Mouse (Mus musculus): ENCODE results near the gene Trim31. TPM values are rescaled to one million over a fixed set of nuclear protein-coding genes. Genes with fewer than 3 reads are reported as not detected.

The Trim31 gene
- polyA plus RNA-seq, 1 experiment from 2014 or later, result 56.2 TPM

DNA sequence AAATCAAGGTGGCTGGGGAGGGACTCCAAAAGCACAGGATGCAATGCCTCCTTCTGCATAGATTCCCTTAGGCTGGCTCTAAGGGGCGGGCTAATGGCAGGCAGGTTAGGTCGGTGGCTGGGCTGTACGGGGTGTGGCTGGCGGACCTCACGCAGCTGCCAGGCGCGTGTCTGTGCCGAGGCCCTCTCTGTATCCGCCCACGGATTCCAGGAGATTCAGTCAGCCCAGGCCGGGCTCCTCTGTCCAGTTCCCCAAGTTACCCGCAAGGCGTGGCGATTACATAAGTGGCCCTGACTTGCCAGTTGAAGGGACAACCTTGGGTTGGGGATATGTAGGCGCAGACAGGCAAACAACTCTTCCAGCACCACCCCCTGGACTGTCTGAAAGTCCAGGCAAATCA is 22.3 kb downstream of the Trim31 start:
- WGBS, result 27% methylated on average over 15 of the region's 15 CpGs
- TF ChIP-seq CTCF (IDR thresholded peaks at IDR 0.05; ENCODE audit: low read depth), result no peak
- Histone ChIP-seq H3K9me3 (ENCODE audit: control insufficient read depth) (no peaks in the 10 kb centered on the region), H3K4me3 (ENCODE audit: low read depth, low read length) (no peak overlapping the region), H3K4me1 (replicated peaks; ENCODE audit: control insufficient read depth, insufficient read depth, low read length) (no peaks in the 10 kb centered on the region), H3K27ac (ENCODE audit: low read depth, low read length) (no peak overlapping the region), H3K27me3 (replicated peaks; ENCODE audit: control insufficient read depth, insufficient read depth, low read length) (no peaks in the 10 kb centered on the region), H3K9ac (ENCODE audit: low read depth, low read length) (no peak overlapping the region), H3K4me2 (replicated peaks; ENCODE audit: low read depth) (peak overlapping the region; percentile 35), H3K36me3 (ENCODE audit: control insufficient read depth, insufficient read depth) (no peaks in the 10 kb centered on the region)
- ATAC-seq, result peak; percentile 67

DNA sequence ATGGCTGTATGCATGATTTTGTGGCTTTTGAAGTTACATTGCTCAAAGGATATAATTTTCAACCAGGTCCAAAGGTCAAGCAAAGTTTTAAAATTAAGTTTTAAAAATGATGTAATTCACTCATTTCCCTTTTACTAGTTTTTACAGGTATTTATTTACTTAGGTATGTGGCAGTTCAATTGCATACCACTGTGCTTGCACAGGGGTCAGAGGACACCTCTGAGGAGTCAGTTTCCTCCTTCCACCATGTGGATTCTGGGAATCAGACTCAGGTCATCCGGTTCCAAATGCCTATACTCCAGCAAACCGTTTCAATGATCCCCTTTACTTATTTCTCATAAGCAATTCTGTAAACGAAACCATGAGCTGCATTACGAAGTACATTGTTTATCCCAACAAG is 24.8 kb downstream of the Trim31 start:
- no peak overlapping the region for H3K9ac ChIP-seq (ENCODE audit: low read depth, low read length)
- peak; percentile 43; the same call in 1 of the 2 replicates for ATAC-seq
- H3K27ac ChIP-seq (ENCODE audit: low read depth, low read length), result no peak overlapping the region
- H3K27me3 ChIP-seq (replicated peaks; ENCODE audit: control insufficient read depth, insufficient read depth, low read length), result no peaks in the 10 kb centered on the region
- no peak overlapping the region for H3K4me2 ChIP-seq (replicated peaks; ENCODE audit: low read depth)
- no peaks in the 10 kb centered on the region for H3K36me3 ChIP-seq (ENCODE audit: control insufficient read depth, insufficient read depth)
- no peaks in the 10 kb centered on the region for H3K9me3 ChIP-seq (ENCODE audit: control insufficient read depth)
- no peak overlapping the region for H3K4me3 ChIP-seq (ENCODE audit: low read depth, low read length)
- 72% methylated on average over 4 of the region's 4 CpGs for WGBS
- no peak for TF ChIP-seq CTCF (IDR thresholded peaks at IDR 0.05; ENCODE audit: low read depth)
- H3K4me1 ChIP-seq (replicated peaks; ENCODE audit: control insufficient read depth, insufficient read depth, low read length), result no peaks in the 10 kb centered on the region

DNA sequence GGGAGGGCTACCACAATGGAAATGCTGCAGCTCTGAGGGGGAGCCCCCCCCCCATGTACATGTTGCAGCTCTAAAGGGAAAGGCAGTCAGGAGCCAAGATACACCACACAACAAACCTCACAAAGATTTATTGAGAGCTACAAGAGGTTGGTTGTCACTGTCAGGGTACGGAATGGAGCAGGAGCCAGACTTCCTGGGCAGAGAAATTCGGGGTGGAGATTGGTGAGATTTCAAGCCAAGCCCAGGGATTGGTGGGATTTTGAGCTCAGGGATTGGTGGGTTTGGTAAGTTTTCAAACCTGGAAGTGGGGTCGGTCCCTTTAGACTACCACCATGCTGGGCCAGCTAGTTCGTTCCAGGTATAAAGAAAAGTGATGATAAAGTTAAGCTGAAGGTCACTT is 25.6 kb downstream of the Trim31 start:
- Histone ChIP-seq H3K27ac (ENCODE audit: low read depth, low read length) (no peak overlapping the region), H3K27me3 (replicated peaks; ENCODE audit: control insufficient read depth, insufficient read depth, low read length) (no peaks in the 10 kb centered on the region), H3K36me3 (ENCODE audit: control insufficient read depth, insufficient read depth) (no peaks in the 10 kb centered on the region), H3K4me2 (replicated peaks; ENCODE audit: low read depth) (no peak overlapping the region), H3K9me3 (ENCODE audit: control insufficient read depth) (no peaks in the 10 kb centered on the region), H3K4me1 (replicated peaks; ENCODE audit: control insufficient read depth, insufficient read depth, low read length) (no peaks in the 10 kb centered on the region), H3K4me3 (ENCODE audit: low read depth, low read length) (no peak overlapping the region), H3K9ac (ENCODE audit: low read depth, low read length) (no peak overlapping the region)
- no peak for TF ChIP-seq CTCF (IDR thresholded peaks at IDR 0.05; ENCODE audit: low read depth)
- WGBS, result 67% methylated on average over 4 of the region's 4 CpGs
- ATAC-seq, result no peak

DNA sequence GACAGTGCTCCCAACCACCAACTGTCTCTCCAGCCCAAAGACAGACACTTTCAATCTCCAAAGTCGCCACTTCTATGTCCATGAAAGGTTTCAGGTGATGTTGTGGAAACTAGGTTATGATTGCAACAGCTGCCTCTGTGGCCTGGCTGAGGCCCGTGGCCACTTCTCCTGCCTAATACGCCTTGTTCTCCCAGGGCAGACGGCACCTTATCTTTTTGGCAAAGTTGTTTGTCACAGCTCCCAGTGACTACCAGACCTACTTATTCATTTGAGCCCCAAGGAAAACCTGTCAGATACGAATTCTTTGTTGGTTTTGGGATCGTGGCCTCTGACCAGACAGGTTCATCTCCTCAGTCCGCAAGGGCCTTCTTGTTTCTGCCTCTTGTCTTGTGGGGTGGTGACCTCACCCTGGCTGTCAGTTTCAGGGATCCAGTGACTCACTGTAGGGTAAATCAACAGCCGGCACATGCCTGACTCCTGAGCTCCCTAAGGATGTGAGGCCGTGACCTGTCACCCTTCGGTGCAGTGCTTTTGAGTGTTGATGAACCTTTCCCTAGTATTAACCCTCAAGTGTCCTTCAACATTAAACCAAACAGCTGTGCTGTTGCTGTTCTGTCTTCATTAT is 29.7 kb downstream of the Trim31 start:
- Histone ChIP-seq H3K4me3 (ENCODE audit: low read depth, low read length) (no peak overlapping the region), H3K4me1 (replicated peaks; ENCODE audit: control insufficient read depth, insufficient read depth, low read length) (no peaks in the 10 kb centered on the region), H3K4me2 (replicated peaks; ENCODE audit: low read depth) (no peak overlapping the region), H3K27me3 (replicated peaks; ENCODE audit: control insufficient read depth, insufficient read depth, low read length) (no peaks in the 10 kb centered on the region), H3K9ac (ENCODE audit: low read depth, low read length) (no peak overlapping the region), H3K36me3 (ENCODE audit: control insufficient read depth, insufficient read depth) (no peaks in the 10 kb centered on the region), H3K27ac (ENCODE audit: low read depth, low read length) (no peak overlapping the region), H3K9me3 (ENCODE audit: control insufficient read depth) (no peaks in the 10 kb centered on the region)
- 44% methylated on average over 10 of the region's 10 CpGs for WGBS
- no peak for ATAC-seq
- TF ChIP-seq CTCF (IDR thresholded peaks at IDR 0.05; ENCODE audit: low read depth), result no peak

DNA sequence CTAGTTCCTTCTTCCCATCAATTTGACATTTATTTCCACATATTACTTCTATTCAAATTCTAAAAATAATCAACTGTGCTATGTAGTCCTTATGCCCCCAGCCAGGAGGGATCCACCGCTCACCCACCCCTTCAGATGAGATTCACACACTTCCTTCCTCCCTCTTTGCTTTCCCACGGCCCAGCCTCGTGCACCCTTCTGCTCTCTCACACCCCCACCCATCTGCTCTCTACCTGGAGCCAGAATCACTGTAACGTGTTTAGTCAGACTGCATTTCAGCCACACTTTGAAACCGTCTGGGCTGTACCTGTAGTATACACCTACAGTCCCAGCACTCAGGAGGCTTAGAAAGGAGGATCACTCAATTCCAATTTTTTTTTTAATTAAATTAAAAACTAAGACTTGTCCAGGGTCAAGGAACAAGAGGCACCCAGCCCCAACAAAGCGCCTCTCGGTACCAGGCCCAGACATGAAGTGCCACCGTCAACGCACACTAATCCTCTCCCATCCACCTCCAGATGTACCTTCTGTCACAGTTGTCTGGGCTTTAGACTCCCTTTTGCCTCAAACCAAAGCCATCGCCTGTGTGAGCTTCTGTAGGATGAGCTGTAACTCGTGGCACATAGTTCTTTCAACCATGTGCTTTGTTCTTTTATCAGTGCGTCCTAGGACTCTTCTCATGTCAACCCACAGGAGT is 31.5 kb downstream of the Trim31 start:
- WGBS, result 78% methylated on average over 12 of the region's 12 CpGs

DNA sequence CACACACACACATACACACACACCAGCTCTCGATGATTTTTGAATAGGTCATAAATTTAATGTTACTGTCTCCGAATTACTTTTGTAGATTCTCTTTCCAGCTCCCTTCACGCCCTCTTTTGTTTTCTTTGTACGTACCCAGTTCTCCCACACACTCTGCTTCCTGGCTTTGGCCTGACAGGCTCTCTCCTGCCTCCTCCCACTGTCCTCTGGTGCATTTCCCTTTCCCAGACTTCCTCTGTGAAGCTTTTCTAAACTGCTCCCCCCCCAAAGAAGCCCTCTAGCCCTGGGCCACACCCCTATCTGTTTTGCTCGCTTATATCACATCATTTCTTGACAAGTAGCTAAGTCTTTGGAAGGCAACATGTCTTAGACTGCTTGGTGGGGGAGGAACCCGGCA is 32.3 kb downstream of the Trim31 start:
- WGBS, result 70% methylated on average over 6 of the region's 6 CpGs
- Histone ChIP-seq H3K9ac (ENCODE audit: low read depth, low read length) (no peak overlapping the region), H3K9me3 (ENCODE audit: control insufficient read depth) (no peaks in the 10 kb centered on the region), H3K27me3 (replicated peaks; ENCODE audit: control insufficient read depth, insufficient read depth, low read length) (no peaks in the 10 kb centered on the region), H3K27ac (ENCODE audit: low read depth, low read length) (no peak overlapping the region), H3K36me3 (ENCODE audit: control insufficient read depth, insufficient read depth) (no peaks in the 10 kb centered on the region), H3K4me2 (replicated peaks; ENCODE audit: low read depth) (no peak overlapping the region), H3K4me3 (ENCODE audit: low read depth, low read length) (no peak overlapping the region), H3K4me1 (replicated peaks; ENCODE audit: control insufficient read depth, insufficient read depth, low read length) (no peaks in the 10 kb centered on the region)
- no peak for ATAC-seq
- no peak for TF ChIP-seq CTCF (IDR thresholded peaks at IDR 0.05; ENCODE audit: low read depth)

More for the DNA sequence above, 31.5 kb downstream of the Trim31 start:
- ATAC-seq, result no peak
- H3K4me3 ChIP-seq (ENCODE audit: low read depth, low read length), result no peak overlapping the region
- H3K9me3 ChIP-seq (ENCODE audit: control insufficient read depth), result no peaks in the 10 kb centered on the region
- no peak overlapping the region for H3K4me2 ChIP-seq (replicated peaks; ENCODE audit: low read depth)
- no peaks in the 10 kb centered on the region for H3K36me3 ChIP-seq (ENCODE audit: control insufficient read depth, insufficient read depth)
- H3K27ac ChIP-seq (ENCODE audit: low read depth, low read length), result no peak overlapping the region
- H3K4me1 ChIP-seq (replicated peaks; ENCODE audit: control insufficient read depth, insufficient read depth, low read length), result no peaks in the 10 kb centered on the region
- no peaks in the 10 kb centered on the region for H3K27me3 ChIP-seq (replicated peaks; ENCODE audit: control insufficient read depth, insufficient read depth, low read length)
- no peak for TF ChIP-seq CTCF (IDR thresholded peaks at IDR 0.05; ENCODE audit: low read depth)
- no peak overlapping the region for H3K9ac ChIP-seq (ENCODE audit: low read depth, low read length)

All from intestine, postnatal 0 days (tissue).